In the genomic region with DNA sequence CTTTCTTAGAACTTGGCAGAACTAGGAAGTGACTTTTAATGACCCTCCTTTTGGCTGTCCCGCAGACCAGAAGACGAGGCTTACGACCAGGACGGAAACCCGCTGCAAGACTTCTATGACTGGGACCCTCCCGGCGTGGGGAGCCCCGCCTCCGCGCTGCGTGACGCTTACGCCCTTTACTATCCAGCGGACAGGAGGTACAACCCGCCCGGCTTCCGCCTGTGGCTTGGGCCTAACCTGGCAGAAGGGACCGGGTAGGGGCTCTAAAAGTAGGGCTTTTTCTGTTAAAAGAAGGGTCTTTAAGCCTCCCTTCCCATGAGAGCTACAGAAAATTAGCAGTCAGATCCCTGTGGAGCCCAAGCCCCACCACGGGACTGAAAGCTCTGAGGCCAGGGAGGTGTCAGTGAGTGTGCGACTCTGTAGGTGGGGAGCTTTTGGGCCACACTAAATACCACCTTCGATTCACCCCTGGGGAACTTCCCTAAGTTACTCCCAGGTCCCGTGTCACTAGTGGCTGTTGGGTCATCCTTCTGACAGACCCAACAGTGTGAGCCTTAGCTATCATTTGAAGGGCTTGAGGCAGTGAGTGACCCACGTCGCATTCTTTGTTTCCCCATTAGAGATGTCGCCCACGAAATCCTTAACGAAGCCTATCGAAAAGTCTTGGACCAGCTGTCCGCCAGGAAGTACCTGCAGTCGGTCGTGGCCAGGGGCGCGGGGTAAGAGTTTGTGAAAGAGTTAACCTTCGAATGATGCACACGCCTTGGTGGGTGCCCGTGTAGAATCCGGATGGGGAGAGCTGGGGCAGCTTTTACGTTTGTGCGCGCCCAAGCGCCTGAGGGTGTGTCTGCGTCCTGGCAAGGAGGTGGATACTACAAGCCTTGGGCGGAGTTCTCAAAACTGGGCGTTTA, we compare ENCODE assay signal across 8 mouse cellular contexts. TPM values are rescaled to one million over a fixed set of nuclear protein-coding genes. Genes with fewer than 3 reads are reported as not detected.
DNase-seq lines count a peak whose midpoint lies in the region; ATAC-seq lines count a peak whose summit lies in the region.

No protein-coding gene starts in this region.

- no peak overlapping the region for H3K9ac ChIP-seq in kidney, embryonic 15.5 days
- peak overlapping the region; percentile 66 for H3K9ac ChIP-seq in hindbrain, embryonic 12.5 days
- peak overlapping the region; percentile 58 for H3K9ac ChIP-seq in midbrain, embryonic 12.5 days (replicated peaks)

- ATAC-seq in kidney, embryonic 15.5 days (replicated peaks; ENCODE audit: low FRiP score) = peak; percentile 52; the same call in 1 of the 2 replicates
- peak; percentile 45 for ATAC-seq in hindbrain, embryonic 12.5 days (ENCODE audit: low FRiP score)
- ATAC-seq in midbrain, embryonic 12.5 days (ENCODE audit: low FRiP score, low read depth) = peak; percentile 54

- H3K4me2 ChIP-seq in kidney, embryonic 15.5 days = peak overlapping the region; percentile 59
- peak overlapping the region; percentile 69 for H3K4me2 ChIP-seq in hindbrain, embryonic 12.5 days (replicated peaks)
- H3K4me2 ChIP-seq in midbrain, embryonic 12.5 days (replicated peaks) = peak overlapping the region; percentile 63

- H3K36me3 ChIP-seq in kidney, embryonic 15.5 days = no peaks in the 10 kb centered on the region
- H3K36me3 ChIP-seq in hindbrain, embryonic 12.5 days = no peaks in the 10 kb centered on the region
- H3K36me3 ChIP-seq in midbrain, embryonic 12.5 days = no peaks in the 10 kb centered on the region

- no peaks in the 10 kb centered on the region for H3K9me3 ChIP-seq in kidney, embryonic 15.5 days (replicated peaks)
- H3K9me3 ChIP-seq in hindbrain, embryonic 12.5 days (replicated peaks) = no peaks in the 10 kb centered on the region
- no peaks in the 10 kb centered on the region for H3K9me3 ChIP-seq in midbrain, embryonic 12.5 days

- under 1% methylated on average over 44 of the region's 44 CpGs for WGBS in kidney, embryonic 15.5 days
- under 1% methylated on average over 44 of the region's 44 CpGs for WGBS in hindbrain, embryonic 12.5 days
- WGBS in midbrain, embryonic 12.5 days = under 1% methylated on average over 44 of the region's 44 CpGs

- peaks cover 83% of the 10 kb centered on the region for H3K27me3 ChIP-seq in kidney, embryonic 15.5 days
- peaks cover 71% of the 10 kb centered on the region for H3K27me3 ChIP-seq in hindbrain, embryonic 12.5 days
- peaks cover 61% of the 10 kb centered on the region for H3K27me3 ChIP-seq in midbrain, embryonic 12.5 days

- DNase-seq in kidney, adult 18-20 months = no peak
- peak; percentile 62 for DNase-seq in embryo, embryonic 10.5 days (ENCODE audit: low spot score)
- peak; percentile 9 for DNase-seq in testis, postnatal 14 days (ENCODE audit: low spot score)
- no peak for DNase-seq in c-Kit-positive CD71-positive TER-119-positive erythroid progenitor cells, embryonic 14.5 days (ENCODE audit: low spot score)
- no peak for DNase-seq in gastrocnemius, postnatal 4 days (ENCODE audit: low spot score in 2 of 2)

- H3K4me1 ChIP-seq in kidney, embryonic 15.5 days = peaks cover 29% of the 10 kb centered on the region
- peaks cover 36% of the 10 kb centered on the region for H3K4me1 ChIP-seq in hindbrain, embryonic 12.5 days
- H3K4me1 ChIP-seq in midbrain, embryonic 12.5 days = peaks cover 40% of the 10 kb centered on the region

- H3K27ac ChIP-seq in kidney, embryonic 15.5 days = no peak overlapping the region
- peak overlapping the region; percentile 85 for H3K27ac ChIP-seq in hindbrain, embryonic 12.5 days
- peak overlapping the region; percentile 83 for H3K27ac ChIP-seq in midbrain, embryonic 12.5 days (replicated peaks)

- H3K4me3 ChIP-seq in kidney, embryonic 15.5 days (replicated peaks) = peak overlapping the region; percentile 37
- H3K4me3 ChIP-seq in hindbrain, embryonic 12.5 days = peak overlapping the region; percentile 41
- peak overlapping the region; percentile 45 for H3K4me3 ChIP-seq in midbrain, embryonic 12.5 days

RNA-seq across cellular contexts. Expression of gene Adcyap1, which starts 3.6 kb away (rescaled TPM):
- polyA plus RNA-seq in kidney, embryonic 15.5 days (2015; fragmentation: Nextera tagmentation; extraction: Ambion mirVana) = 0.08 TPM in 1 of 2 replicates, not detected in the other
- polyA plus RNA-seq in hindbrain, embryonic 12.5 days (2016; fragmentation: Nextera tagmentation; extraction: Ambion mirVana) = 20.5 and 21.8 TPM in 2 replicates
- 21.5 and 22.5 TPM in 2 replicates for polyA plus RNA-seq in midbrain, embryonic 12.5 days (2016; fragmentation: Nextera tagmentation; extraction: Ambion mirVana)
- not detected for total RNA-seq in gastrocnemius, postnatal 4 days (2021)

Comparison
In these comparisons a context has a peak if more than half of its experiments do, and no peak if none do; other contexts are left out.
1. DNase-seq: peak in embryo, embryonic 10.5 days (single experiment) and testis, postnatal 14 days (single experiment); none in kidney, adult 18-20 months (single experiment), c-Kit-positive CD71-positive TER-119-positive erythroid progenitor cells, embryonic 14.5 days (single experiment) and gastrocnemius, postnatal 4 days (0 of 2).
2. RNA of gene Adcyap1, which starts 3.6 kb away (polyA plus RNA-seq): 20.5 to 21.8 TPM in hindbrain, embryonic 12.5 days and 21.5 to 22.5 TPM in midbrain, embryonic 12.5 days; 0.08 TPM in kidney, embryonic 15.5 days; every median in the first group is over 10 times any median in the second.
3. Peak in every context shown above with its lines, with median percentiles within 50 percentile points of each other: ATAC-seq, H3K4me2 ChIP-seq and H3K4me3 ChIP-seq.